12 mouse cellular contexts compared by ENCODE assay signal in the genomic region with DNA sequence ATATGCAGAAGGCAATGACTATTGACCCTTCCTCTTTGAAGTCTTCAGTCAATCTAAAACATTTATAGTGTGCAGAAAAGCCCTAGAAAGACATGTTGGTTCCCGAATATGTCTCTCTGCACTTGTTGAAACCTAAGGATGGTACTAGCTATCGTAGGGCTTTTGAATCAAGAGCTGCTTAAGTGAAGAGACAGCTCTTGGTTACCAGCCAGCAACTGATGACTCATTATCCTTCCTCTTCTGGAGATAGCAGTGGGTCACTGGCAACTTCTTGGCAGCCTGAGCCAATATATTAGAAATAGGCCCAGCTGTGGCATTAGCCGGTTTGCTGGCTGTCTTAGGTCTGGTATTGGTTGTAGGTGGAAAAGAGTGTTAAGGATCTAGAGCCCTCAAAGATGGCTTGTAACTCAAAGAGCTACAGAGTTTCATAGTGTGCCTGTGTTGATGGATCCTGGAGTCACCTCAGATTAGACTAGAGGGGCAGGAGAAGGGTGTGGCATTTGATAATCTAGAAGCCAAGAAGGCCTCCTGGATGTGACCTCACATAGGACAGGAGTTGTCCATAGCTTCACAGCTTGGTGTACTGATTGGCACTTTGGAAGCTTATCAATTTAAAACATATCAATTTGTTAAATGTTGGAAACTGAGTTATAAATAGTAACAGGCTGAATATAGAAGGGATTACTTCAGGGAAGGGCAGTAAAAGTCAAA.
DNase-seq lines count a peak whose midpoint lies in the region; ATAC-seq and TF ChIP-seq lines count a peak whose summit lies in the region.
"Had no signal": no experiment of that assay in that cellular context is flagged by ENCODE, and none has a peak within 500 bp of the region (broad histone marks: within the 10 kb centered on the region; RNA-seq: fewer than 3 reads in every experiment).

No protein-coding gene starts in this region.

- H3K36me3 ChIP-seq in kidney, adult 2 months (ENCODE audit: control insufficient read depth, insufficient read depth, low read length), result no peaks in the 10 kb centered on the region
- H3K36me3 ChIP-seq in liver, embryonic 11.5 days (ENCODE audit: control insufficient read depth, insufficient read depth, low read length), result no peaks in the 10 kb centered on the region
- no peaks in the 10 kb centered on the region for H3K36me3 ChIP-seq in stomach, postnatal 0 days (ENCODE audit: control insufficient read depth, insufficient read depth, low read length)
- no peaks in the 10 kb centered on the region for H3K36me3 ChIP-seq in hindbrain, embryonic 11.5 days (ENCODE audit: control insufficient read depth, insufficient read depth, low read length)

- no peak for TF ChIP-seq POLR2A in kidney, adult 2 months (IDR thresholded peaks at IDR 0.05; ENCODE audit: low read depth, low read length)

- no peak overlapping the region for H3K4me3 ChIP-seq in kidney, adult 2 months (ENCODE audit: insufficient read depth, low read depth, low read length)
- no peak overlapping the region for H3K4me3 ChIP-seq in liver, embryonic 11.5 days (ENCODE audit: low read depth, low read length)
- no peak overlapping the region for H3K4me3 ChIP-seq in stomach, postnatal 0 days (ENCODE audit: low read depth, low read length)
- H3K4me3 ChIP-seq in hindbrain, embryonic 11.5 days (ENCODE audit: low read depth, low read length), result no peak overlapping the region
- H3K4me3 ChIP-seq: limb, embryonic 12.5 days had no signal

- TF ChIP-seq CTCF in kidney, adult 2 months (conservative IDR thresholded peaks at IDR 0.05; ENCODE audit: insufficient read depth, insufficient read length, low read depth, low read length), result no peak
- TF ChIP-seq CTCF in stomach, postnatal 0 days (IDR thresholded peaks at IDR 0.05; ENCODE audit: low read depth), result no peak

- H3K27me3 ChIP-seq in kidney, adult 2 months (replicated peaks; ENCODE audit: control insufficient read depth, insufficient read depth, low read length), result no peaks in the 10 kb centered on the region
- H3K27me3 ChIP-seq in liver, embryonic 11.5 days (replicated peaks; ENCODE audit: control insufficient read depth, insufficient read depth, low read length), result no peaks in the 10 kb centered on the region
- no peaks in the 10 kb centered on the region for H3K27me3 ChIP-seq in stomach, postnatal 0 days (ENCODE audit: control insufficient read depth, insufficient read depth, low read length)
- no peaks in the 10 kb centered on the region for H3K27me3 ChIP-seq in hindbrain, embryonic 11.5 days (ENCODE audit: control insufficient read depth, insufficient read depth, low read length)
- H3K27me3 ChIP-seq: limb, embryonic 12.5 days had no signal

- WGBS in kidney, adult 2 months, result 72% methylated on average over 3 of the region's 3 CpGs
- 78% methylated on average over 3 of the region's 3 CpGs for WGBS in liver, embryonic 11.5 days
- 68% methylated on average over 3 of the region's 3 CpGs for WGBS in stomach, postnatal 0 days
- WGBS in hindbrain, embryonic 11.5 days, result 97% methylated on average over 3 of the region's 3 CpGs

- no peak for TF ChIP-seq EP300 in stomach, postnatal 0 days (optimal IDR thresholded peaks at IDR 0.05)

- no peak overlapping the region for H3K4me2 ChIP-seq in liver, embryonic 11.5 days
- no peak overlapping the region for H3K4me2 ChIP-seq in stomach, postnatal 0 days (replicated peaks; ENCODE audit: low read depth)
- no peak overlapping the region for H3K4me2 ChIP-seq in hindbrain, embryonic 11.5 days (replicated peaks; ENCODE audit: low read depth, low read length)
- H3K4me2 ChIP-seq: limb, embryonic 12.5 days; midbrain, embryonic 11.5 days had no signal

- ATAC-seq in liver, embryonic 11.5 days (replicated peaks; ENCODE audit: low FRiP score), result peak; percentile 41; the same call in 1 of the 2 replicates
- ATAC-seq in stomach, postnatal 0 days (ENCODE audit: low FRiP score, low TSS enrichment), result no peak
- ATAC-seq in hindbrain, embryonic 11.5 days (ENCODE audit: low FRiP score), result no peak
- ATAC-seq: forebrain, embryonic 14.5 days had no signal

- no peak overlapping the region for H3K27ac ChIP-seq in kidney, adult 2 months (ENCODE audit: insufficient read depth, low read depth, low read length)
- no peak overlapping the region for H3K27ac ChIP-seq in liver, embryonic 11.5 days (ENCODE audit: low read depth, low read length)
- H3K27ac ChIP-seq in stomach, postnatal 0 days (replicated peaks), result no peak overlapping the region
- no peak overlapping the region for H3K27ac ChIP-seq in hindbrain, embryonic 11.5 days (ENCODE audit: low read depth, low read length)
- H3K27ac ChIP-seq: kidney, postnatal 0 days; limb, embryonic 12.5 days had no signal

- H3K9ac ChIP-seq in liver, embryonic 11.5 days (ENCODE audit: low read depth, low read length), result no peak overlapping the region
- H3K9ac ChIP-seq in stomach, postnatal 0 days (ENCODE audit: low read length), result no peak overlapping the region
- no peak overlapping the region for H3K9ac ChIP-seq in hindbrain, embryonic 11.5 days (ENCODE audit: low read depth, low read length)
- H3K9ac ChIP-seq: limb, embryonic 12.5 days had no signal

- DNase-seq in kidney, adult 2 months, result peak; percentile 17
- no peak for DNase-seq in kidney, adult 18-20 months
- peak; percentile 71 for DNase-seq in MN1 (ENCODE audit: low spot score)
- DNase-seq in brain, adult 2 months (ENCODE audit: low read depth, low spot score), result peak; percentile 84
- no peak for DNase-seq in liver, embryonic 11.5 days (ENCODE audit: low spot score)
- DNase-seq in B cell, adult 2 months, result no peak
- DNase-seq in stomach, postnatal 0 days (ENCODE audit: low spot score), result no peak
- DNase-seq in hindbrain, embryonic 11.5 days (ENCODE audit: low spot score), result no peak

- H3K4me1 ChIP-seq in kidney, adult 2 months (ENCODE audit: control insufficient read depth, insufficient read depth, low read length), result no peaks in the 10 kb centered on the region
- H3K4me1 ChIP-seq in liver, embryonic 11.5 days (replicated peaks; ENCODE audit: control insufficient read depth, insufficient read depth, low read length), result peaks cover 4% of the 10 kb centered on the region; the same call in 1 of the 2 replicates
- H3K4me1 ChIP-seq in stomach, postnatal 0 days (replicated peaks; ENCODE audit: control insufficient read depth, insufficient read depth), result no peaks in the 10 kb centered on the region
- H3K4me1 ChIP-seq in hindbrain, embryonic 11.5 days (replicated peaks; ENCODE audit: control insufficient read depth, insufficient read depth, low read length), result no peaks in the 10 kb centered on the region

- no peaks in the 10 kb centered on the region for H3K9me3 ChIP-seq in liver, embryonic 11.5 days (ENCODE audit: control insufficient read depth, low read length)
- no peaks in the 10 kb centered on the region for H3K9me3 ChIP-seq in stomach, postnatal 0 days (ENCODE audit: control insufficient read depth, low read length)
- H3K9me3 ChIP-seq in hindbrain, embryonic 11.5 days (ENCODE audit: control insufficient read depth, low read length), result no peaks in the 10 kb centered on the region
- H3K9me3 ChIP-seq: limb, embryonic 12.5 days had no signal

Comparison
In these comparisons a context has a peak if more than half of its experiments do, and no peak if none do; other contexts are left out.
1. DNase-seq: peak in kidney, adult 2 months (single experiment), MN1 (single experiment) and brain, adult 2 months (single experiment); none in kidney, adult 18-20 months (single experiment), liver, embryonic 11.5 days (single experiment), B cell, adult 2 months (0 of 2), stomach, postnatal 0 days (single experiment) and hindbrain, embryonic 11.5 days (single experiment).